Mouse (Mus musculus) adipocyte (in vitro differentiated cells): ENCODE results near the gene Rad51b.

ENCODE experiments used
- DNase-seq: peaks from one replicate; pipeline ENCODE4 v3.0.0-alpha.2; 2016; ENCODE audit warnings: low spot score

The Rad51b gene

DNA sequence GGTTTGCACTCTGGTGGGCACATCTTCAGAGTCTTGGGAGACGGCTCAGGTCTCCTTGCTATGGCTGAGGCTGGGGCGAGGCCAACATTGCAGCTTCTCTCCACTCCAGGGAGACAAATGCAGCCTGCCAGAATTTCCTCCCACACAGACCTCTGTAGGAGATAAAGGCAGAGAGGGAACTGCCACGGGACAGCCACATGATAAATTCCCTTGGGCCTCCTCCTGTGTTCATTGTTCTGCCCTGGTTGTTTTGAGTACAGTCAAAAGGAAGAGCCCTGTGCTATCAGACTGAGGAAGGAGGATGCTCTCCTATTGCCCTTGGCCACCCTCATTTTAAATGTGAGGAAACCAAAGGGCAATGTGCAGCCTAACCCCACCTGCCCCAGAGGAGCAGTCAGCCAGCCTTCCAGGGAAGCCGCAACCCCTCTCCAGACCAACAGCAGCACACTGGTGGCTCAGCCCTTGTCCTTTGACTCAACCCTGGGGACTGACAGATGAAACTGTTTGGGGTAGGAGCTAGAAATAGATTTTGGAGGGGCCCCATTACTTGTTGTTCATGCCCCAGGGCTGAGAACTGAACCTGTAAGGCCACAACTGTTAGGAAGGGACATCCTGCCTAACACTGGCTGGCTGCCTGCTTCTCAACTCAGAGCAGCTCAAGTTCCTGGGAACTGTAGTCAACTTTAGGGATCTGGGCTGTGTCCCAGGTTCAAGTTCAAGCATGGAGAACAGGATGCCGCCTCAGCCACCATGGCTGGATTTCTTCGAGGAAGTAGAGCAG is 541.3 kb downstream of the Rad51b start:
- peak; percentile 71 for DNase-seq

DNA sequence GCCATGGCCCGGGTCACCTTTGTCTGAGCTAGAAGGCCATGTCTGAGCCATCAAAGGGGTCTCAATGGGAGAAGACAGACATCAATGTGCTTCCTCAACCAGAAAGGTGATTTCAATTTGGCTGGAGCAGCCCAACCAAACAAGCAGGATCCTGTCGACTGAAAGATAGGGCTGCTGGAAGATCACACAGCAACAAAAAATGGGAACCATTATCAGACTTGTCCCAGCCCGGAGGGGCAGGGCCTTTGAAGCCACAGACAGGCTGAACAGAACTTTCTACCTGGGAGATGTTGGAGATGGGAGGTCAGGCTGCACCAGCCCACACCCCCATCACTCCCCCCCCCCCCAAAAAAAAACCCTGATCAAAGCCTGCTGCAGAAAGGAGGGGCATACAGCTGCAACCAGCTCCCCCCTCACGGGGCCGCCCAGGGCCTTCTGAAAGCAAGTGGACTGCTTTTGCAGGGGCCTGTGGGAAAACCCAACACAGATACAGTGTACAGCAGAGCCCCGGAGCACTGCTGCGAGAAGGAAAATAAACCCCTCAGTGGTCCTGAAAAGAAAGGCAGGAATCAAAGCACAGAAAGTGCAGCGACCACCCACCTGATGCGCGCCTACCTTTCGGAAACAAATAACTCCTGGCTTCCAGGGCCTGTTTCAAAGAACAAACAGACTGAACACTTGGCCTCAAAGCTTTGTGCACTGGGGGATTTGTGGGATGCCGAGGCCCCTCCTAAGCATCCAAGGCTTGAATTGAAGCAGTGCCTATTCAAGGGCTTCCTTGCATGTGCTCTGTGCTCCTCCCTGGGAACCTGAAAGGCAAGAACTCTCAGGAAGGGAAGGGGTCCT is 542.2 kb downstream of the Rad51b start:
- DNase-seq: no peak

DNA sequence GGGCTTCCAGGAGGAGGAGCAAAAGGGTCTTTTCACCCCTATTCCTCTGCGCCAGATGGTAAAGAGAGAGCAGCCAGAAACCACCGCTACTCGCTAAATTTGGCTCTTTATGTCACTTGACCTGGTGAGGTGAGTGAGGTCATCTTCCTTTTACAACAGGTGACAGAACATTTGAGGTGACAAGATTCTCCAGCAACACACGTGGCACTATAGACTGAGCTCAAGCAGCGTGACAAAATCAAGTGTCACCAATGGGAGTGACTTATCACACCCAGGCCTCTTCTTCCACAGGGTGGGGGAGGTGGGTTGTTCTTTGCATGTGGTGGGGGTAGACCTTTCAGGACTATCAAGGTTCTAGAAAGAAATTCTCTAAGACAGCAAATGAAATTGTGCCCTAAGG is 543.4 kb downstream of the Rad51b start:
- DNase-seq: no peak

DNA sequence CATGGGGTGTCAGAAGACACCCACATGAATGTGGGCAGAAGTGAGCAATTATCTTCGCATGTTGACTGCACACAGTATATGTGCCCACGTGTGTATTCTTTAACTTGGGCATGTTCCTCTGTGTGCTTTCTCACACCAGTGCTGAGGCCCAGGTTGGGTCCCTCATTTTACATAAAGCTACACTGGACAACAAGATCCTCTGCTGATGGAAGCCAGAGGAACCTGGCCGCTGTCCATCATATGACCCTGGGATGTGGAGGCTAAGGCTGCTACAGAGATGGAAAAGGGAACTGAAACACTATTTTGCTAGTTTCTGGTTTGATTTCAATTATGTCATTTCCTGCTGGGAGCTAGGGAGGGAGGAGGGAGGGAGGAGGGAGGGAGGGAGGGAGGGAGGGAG is 544.2 kb downstream of the Rad51b start:
- DNase-seq: no peak

DNA sequence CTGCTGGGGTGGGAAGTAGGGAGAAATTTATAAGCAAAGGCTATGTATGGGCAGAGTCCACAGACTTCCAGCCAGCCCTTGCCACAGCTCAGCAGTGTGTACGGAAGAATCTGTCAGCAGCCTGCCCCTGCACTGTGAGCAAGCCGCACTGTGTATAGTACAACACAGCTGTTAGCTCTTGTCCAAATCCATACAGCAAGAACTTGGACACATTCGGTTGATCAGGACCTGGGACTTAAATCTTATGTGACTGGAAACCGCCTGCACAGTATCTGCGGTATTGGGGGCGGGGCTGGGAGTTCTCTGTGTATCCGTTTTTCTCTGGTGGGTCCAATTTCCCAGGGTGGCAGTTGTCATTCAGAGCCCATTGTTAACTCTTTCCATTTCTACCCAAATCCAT is 545.2 kb downstream of the Rad51b start:
- DNase-seq: no peak

DNA sequence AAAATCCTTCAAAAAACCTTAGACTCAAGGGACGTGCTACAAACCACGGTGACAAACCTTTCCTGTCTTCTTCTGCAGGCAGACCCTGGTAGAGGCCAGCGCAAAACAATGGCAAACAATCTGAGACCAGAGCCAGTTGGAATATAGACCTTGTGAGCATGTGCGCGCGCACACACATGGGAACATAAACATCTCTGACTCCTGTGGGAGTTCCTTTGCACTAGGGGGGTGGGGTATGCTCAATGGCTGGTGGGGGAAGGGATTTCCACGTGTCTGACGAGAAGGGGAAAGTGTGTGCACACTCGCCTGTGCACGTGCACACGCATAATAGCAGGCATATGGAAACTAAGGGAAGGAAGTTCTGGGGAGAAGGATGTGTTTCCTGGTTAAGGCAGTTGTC is 545.9 kb downstream of the Rad51b start:
- DNase-seq: no peak

DNA sequence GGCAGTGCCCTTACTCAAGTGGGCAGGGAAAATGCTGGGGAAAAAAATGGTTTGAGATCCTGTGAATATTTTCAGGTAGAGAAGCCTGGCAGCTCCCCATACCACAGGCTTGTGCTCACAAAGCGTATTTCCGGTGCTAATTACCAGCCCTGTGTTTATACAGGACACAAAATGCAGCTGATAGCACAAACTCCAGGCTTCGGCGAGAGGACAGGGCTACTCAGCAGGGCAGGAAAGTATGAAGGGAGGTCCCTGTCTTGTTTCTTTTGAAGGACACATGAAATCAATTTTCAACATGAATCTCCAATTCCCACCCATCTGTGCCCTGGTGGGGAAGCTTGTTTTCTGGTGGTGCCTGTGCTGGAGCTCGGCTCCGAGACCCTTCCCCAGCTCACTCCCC is 546.4 kb downstream of the Rad51b start:
- DNase-seq: no peak

DNA sequence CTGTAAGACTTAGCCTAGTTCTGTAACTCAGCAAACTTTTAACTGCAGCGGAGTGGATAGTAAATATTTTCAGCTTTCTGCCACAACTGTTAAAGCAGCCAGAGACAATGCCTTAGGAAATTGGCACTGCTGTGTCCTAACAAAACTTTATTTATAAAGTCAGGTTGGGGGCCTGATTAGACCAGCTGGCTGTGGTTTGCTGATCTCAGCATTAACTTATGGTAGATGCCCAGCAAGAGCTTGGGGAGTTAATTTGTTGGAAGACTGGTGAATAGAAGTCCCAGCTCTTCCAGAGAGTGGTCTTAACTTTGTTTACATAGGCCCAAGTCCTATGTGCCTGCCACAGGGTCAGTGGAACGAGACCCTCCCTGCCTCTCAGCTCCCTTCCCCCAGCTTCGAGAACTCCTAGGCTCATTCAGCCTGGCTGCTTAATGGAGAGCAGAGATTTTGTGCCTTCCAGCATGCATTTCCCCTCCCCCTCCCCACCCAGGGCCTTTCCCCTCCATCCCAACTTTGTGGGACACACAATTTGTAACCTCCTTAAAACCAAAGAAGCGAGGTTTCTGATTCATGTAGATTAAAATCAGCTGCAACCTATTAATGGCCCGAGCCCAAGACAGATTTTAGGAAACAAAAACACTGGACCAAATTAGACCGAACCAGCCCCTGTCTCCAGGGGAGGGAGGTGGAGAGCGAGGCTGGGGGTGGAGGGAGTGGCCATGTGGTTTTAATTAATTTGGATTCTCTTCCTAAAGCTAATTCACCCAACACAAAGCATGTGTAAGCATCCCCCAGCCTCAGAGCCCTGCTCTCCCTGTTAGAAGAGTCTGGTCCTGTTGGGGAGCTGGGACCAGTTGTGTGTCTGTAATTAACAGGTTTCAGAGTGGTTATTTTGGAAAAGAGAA is 549.4 kb downstream of the Rad51b start:
- DNase-seq: peak; percentile 50

DNA sequence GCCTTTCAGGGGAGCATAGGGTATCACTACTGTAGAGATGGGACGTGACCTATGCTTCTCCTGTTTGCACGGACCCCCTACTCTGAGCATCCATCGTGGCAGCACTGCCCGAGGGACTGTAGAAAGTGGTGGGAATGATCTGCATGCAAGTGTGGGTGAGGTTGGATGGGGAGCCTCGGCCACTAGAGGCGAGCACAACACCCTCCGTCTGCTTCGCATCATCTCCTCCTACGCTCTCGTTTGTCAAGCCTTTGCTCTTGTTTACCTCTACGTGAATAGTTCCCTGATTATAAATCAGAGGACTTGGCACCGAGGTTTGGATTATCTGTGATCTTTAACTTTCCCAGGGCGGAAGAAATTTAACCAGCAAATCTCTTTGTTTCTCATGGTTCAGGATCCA is 551.5 kb downstream of the Rad51b start:
- no peak for DNase-seq

DNA sequence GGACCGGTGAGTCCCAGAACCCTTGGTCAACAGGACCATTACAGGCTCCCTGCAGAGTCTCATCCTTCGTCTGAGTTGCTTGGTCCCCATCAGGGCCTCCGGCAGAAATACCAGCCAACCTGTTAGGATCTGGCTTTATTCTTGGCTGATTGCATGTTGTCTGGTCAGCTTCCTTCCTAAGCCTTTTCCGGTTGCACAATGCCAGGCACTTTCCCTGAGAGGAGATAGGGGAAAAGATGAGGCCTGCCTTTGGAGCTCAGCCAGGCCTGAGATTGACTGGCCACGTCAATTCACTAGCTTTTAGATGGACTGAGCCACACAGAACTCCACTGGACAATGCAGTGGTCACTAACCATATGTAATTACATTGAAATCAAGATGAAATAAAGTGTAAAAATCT is 552.9 kb downstream of the Rad51b start:
- DNase-seq: peak; percentile 55

DNA sequence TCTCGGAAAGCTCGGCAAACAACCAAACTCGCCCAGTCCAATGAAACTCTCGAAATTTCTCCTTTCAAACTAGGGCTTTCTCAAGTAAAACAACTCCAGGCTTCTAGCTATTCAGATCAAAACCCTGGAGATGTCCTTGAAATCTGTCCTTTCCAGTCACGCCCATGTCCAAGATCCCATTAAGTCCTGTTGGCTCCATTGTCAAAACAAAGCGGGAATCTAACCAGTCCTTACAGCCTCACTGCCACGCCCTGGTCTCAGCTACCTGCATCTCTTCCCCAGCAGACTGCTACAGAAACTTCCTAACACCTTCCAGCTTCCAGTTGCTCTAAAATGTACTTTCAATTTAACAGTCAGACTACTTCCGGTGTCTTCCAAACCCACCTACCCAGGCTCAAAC is 554.8 kb downstream of the Rad51b start:
- DNase-seq: no peak

DNA sequence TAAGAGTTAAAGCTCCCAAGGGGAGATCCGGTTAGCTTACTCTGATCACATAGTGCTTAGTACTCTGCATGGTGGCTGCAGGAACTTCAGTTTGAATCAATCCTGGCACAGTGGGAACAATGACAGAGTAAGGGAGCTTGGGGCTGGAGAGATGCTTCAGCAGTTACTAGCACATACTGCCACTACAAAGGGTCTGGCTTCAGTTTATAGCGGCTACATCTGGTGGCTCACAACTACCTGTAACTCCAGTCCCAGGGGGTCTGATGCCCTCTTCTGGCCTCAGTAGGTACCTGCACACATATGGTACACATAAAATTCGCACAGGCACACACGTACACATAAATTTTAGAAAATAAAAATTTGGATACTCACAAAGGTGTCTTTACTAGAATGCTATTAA is 555.5 kb downstream of the Rad51b start:
- no peak for DNase-seq

DNA sequence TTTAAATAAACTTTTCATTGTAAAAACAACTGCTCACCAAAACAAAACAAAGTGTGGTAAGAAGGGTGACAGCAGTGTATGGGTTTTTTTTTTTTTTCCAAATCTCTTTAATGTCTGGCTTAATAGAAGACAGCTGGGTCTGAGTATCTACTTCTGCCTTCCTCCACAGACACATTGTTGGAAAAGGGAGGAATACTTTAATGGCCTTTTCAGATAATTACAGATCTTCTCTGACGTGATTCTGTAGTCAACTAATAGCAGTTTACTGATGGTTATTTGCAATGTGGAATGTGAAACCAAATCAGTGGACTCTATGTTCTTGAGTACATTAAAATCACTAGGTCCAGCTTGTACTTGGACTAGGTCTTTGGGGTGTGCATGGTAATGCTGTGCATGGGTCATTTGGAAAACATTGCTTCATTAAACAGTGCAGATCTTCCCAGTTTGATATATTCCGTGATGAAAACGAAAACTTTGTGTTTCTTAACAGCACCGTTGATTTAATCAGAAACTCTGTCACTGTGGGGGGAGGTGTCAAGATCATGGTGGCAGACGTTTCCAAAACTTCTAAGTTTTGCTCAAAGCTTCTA is 556.9 kb downstream of the Rad51b start:
- peak; percentile 52 for DNase-seq

DNA sequence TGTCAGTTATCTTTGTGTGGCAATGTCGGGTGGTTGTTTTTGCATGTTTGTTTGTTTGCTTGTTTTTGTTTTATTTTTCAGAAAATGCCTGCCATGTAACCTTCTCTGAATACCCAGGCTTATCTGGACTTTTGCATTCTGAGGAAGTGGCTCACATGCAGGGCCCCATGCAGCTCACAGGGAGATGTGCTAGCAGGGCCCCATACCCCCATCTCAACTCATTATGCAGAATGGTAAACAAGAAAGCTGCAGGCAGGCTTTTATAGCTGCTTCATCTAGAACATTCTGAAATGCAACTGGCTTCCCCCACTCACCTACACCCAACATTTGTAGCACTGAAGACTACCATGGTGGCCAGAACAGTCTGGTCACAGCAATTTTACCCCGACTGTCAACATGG is 557.4 kb downstream of the Rad51b start:
- no peak for DNase-seq

DNA sequence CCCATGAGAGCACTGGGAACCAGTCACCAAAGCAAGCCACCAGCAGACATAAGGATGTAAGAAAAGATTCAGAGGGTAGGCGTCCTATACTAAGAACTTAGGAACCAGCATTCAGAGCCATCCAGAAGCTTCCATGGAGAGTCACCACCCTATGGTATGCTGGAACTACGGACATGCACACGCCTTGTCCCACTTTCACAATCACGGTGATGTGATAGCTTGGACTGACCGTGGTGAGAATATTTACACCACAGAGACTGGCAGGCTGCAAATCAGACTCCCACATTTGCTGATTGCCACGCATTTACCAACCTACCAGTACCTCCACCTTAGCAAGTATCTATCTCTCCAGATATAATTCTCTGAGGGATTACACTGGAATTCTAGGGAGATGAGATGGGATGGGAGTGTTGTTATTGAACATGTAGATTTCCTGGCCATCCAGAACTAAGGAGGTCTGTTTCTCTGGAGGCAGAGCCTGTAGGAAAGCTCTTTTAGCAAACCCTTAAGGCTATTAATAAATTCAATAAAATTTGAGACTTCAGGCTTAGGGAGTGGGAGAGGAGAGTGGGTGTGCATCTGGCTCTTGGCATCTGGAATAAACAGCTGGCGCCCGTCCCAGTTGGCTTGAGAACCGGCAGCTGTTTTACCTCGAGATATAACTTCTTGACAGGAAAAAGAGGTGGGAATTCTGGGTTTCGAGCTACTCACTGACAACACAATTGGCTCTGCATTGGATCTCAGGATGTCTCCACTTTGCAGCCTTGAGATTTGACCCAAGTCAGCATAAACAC is 559.2 kb downstream of the Rad51b start:
- peak; percentile 66 for DNase-seq

DNA sequence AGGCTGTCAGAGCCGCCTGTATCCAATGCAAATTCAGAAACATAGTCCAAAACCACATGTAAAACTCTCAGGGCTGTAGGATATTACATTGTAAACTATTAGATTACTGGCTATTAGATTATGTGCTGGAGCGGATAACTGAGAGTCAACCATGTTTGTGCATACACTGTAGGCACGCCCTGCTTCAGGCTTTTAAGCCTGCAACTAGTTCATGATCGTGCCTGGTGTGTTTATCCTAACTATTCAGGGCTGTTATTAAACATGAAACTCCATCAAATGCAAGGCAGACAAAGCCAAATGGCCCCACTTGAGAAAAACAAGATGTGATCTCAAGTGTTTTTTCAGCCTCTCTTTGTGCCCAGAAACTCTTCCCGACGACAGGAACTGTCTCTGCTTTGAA is 560.6 kb downstream of the Rad51b start:
- DNase-seq: no peak

DNA sequence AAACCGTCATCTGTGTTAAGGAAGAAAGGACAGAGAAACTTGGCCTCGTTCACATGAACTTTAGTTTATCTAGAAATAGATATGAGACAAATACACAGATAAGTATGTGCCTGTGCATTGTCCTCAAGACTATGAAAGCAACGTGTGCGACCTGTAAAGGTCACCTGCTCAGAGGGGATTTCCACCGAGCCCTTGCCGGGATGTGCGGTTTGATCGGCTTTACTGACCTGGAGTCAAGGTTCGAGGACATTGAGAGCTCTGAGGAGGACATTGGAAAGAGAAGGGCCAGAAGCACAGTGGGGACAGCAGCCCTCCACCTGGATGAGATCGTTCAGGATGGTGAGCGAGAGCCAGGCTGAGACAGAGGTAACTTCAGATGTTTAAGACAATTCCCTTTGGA is 561.3 kb downstream of the Rad51b start:
- DNase-seq: no peak

DNA sequence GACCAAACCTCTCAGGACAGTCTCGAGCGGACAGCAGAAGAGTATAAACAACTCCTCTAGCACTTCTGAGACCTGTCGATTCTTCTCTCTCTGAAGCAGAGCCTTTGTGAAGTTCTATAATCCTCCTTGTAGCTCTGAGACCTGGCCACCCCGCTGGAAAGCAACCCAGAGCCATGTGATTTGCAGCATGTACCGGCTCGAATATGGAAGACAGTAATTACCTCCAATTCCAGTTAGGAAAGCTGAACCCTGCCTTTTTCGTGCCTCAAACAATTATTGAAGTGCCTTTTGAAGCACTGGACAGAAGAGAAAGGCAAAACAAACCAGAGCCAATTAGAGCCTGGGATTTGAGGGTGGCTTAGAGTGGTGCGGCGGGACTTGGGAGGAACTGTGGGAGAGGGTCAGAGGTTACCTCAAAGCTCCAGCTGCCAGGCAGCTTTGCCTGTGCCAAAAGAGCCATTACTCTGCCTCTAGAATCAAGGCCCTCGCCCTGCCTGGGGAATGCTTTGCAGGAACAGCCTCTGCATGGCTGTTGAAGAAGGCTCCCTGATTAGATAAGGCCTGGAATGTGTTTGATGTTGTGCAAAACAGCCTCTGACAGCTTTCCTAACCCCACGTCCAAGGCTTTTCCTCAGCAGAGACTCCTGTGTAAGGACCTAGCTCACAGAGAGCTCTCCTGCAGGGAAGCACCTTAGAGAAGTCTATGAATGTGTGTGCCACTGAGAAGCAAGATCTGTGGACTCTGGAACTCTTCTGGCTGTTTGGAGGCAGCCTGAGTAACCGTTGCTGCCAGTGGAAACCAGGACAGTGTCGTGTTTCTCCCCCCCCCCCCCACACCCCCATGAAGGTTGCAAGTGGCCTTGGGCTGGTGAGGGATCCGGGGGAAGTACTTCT is 562.5 kb downstream of the Rad51b start:
- peak; percentile 83 for DNase-seq

DNA sequence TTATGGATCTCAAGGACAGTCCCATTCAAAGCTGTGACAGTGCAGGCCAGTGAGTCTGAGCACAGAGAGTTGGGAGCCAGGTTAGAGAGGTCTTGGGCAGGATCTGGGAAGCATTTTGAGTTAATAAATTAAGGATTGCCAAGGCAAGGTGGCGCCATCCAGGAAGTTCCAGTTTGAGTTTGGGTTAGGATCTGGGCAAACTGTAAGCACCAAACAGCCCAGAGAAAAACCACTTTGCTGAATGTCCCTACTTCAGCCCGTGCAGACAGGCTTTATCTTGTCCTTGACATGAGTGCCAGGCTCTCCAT is 563.1 kb downstream of the Rad51b start:
- DNase-seq: peak; percentile 32
